Mouse (Mus musculus) heart, adult 2 months (tissue): Measurements from ENCODE around the gene Trpm8. TPM values are rescaled to one million over a fixed set of nuclear protein-coding genes. Genes with fewer than 3 reads are reported as not detected.

Experiments used
- DNase-seq, 2 experiments: peaks; one replicate each; pipeline ENCODE4 v3.0.0; 2021
- H3K27ac ChIP-seq: fragments of 200-600 bp; 2 replicates; pipeline ENCODE4 v1.8.1; 2022
- H3K27me3 ChIP-seq: fragments of 200-500 bp; 2 replicates; pipeline ENCODE4 v1.6.1; 2012; ENCODE audit warnings: mild to moderate bottlenecking, low read length, inconsistent platforms, mixed read lengths; ENCODE audit not compliant: control insufficient read depth, insufficient read depth
- H3K36me3 ChIP-seq: fragments of 200-500 bp; 2 replicates; pipeline ENCODE4 v1.6.1; 2012; ENCODE audit warnings: low read length, inconsistent platforms; ENCODE audit not compliant: control insufficient read depth, insufficient read depth
- H3K4me1 ChIP-seq: fragments of 200-500 bp; 2 replicates; pipeline ENCODE4 v1.6.1; 2011; ENCODE audit warnings: low read length; ENCODE audit not compliant: control insufficient read depth, insufficient read depth
- H3K4me3 ChIP-seq: fragments of 200-600 bp; 2 replicates; pipeline ENCODE4 v1.8.1; 2022
- H3K79me2 ChIP-seq: fragments of 200-500 bp; replicated peaks from 2 replicates; pipeline ENCODE4 v1.6.1; 2012; ENCODE audit warnings: mild to moderate bottlenecking, inconsistent platforms, low read length, moderate library complexity, mixed read lengths; ENCODE audit not compliant: control insufficient read depth, insufficient read depth
- H3K9ac ChIP-seq: fragments of 200-500 bp; 2 replicates; pipeline ENCODE4 v1.6.1; 2012; ENCODE audit warnings: low read depth, mild to moderate bottlenecking, control low read depth, inconsistent platforms, low read length, mixed read lengths
- CTCF ChIP-seq: fragments of 200-600 bp; IDR thresholded peaks from 2 replicates; pipeline ENCODE4 v1.8.1; 2022; ENCODE audit warnings: antibody characterized with exemption, mild to moderate bottlenecking, moderate library complexity
- EP300 ChIP-seq: fragments of 200-500 bp; IDR thresholded peaks from 2 replicates; pipeline ENCODE4 v1.6.1; 2011; ENCODE audit warnings: low read depth, low read length, control low read depth; ENCODE audit not compliant: insufficient read depth
- POLR2A ChIP-seq: fragments of 200-500 bp; IDR thresholded peaks from 2 replicates; pipeline ENCODE4 v1.6.1; 2011; ENCODE audit warnings: mild to moderate bottlenecking, low read depth, low read length, control low read depth; ENCODE audit not compliant: insufficient read depth
- WGBS: fragments of 180-500 bp; shearing (Covaris S2); methylation state at CpG from one replicate; pipeline ENCODE4 v1.1.7; 2018; 5-methylcytosine and 5-hydroxymethylcytosine counted together
- intact Hi-C: fragments of 180-260 bp; cut with DNase I; formaldehyde crosslinking; loops from one replicate; pipeline ENCODE4 v1.15.1; 2025
- polyA plus RNA-seq: library from polyadenylated mRNA; depleted of rRNA; stranded (reverse); fragments of >200 nt; gene quantifications from 2 replicates; pipeline ENCODE4 v1.2.3, GENCODE M21; 2012
- total RNA-seq, 2 experiments: library from RNA; stranded (reverse); gene quantifications; 2 replicates each; pipeline ENCODE4 v1.2.3; 2021

The Trpm8 gene
- total and polyA plus RNA-seq, 3 experiments, result not detected

DNA sequence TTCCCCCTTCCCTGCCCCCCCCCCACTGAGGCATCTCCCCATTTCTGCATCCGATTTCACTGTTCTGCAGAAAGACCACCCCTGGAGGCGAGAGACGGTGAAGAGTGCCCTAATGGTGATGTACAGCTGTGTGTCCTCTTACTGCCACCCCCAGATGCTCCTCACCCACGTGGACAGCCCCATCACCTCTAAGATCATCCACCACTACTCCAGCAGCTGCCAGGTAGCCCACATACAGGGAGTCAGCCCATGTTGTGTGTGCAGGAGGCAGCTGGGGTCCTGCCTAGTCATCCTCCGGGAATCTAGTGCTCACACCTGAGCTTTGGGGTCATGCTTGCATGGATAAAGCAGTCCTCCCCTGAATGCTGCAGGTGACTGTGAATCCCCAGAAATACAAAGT, 33.6 kb upstream of the Trpm8 start:
- Histone ChIP-seq H3K79me2 (no peaks in the 10 kb centered on the region), H3K27ac (no peak overlapping the region), H3K4me1 (no peaks in the 10 kb centered on the region), H3K9ac (no peak overlapping the region), H3K36me3 (no peaks in the 10 kb centered on the region), H3K4me3 (no peak overlapping the region), H3K27me3 (no peaks in the 10 kb centered on the region)
- intact Hi-C loops, result no loop called here
- TF ChIP-seq POLR2A, result no peak
- TF ChIP-seq CTCF, result no peak
- TF ChIP-seq EP300, result no peak
- no peak for DNase-seq
- WGBS, result 60% methylated on average over 5 of the region's 5 CpGs

DNA sequence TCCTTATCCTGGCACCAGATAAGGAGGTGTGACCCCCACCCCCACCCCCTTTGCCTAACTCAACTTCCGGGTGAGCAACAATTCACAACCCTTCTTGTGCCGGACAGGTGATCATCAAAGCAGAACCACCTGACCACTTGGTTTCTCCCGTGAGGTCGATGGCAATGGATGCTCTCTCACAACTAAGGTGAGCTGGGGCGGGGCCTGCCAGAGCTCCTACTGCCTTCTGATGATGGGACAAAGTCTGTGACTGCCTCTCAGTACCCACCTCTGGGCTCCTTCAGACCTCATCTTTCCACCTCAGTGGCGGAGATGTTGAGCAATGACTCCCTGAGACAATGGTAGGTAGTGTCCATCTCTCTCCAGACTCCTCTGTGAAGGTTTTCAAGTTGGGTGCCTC, 31.6 kb upstream of the Trpm8 start:
- no peaks in the 10 kb centered on the region for H3K4me1 ChIP-seq
- no peak overlapping the region for H3K4me3 ChIP-seq
- H3K27ac ChIP-seq, result no peak overlapping the region
- no peak for TF ChIP-seq POLR2A
- TF ChIP-seq EP300, result no peak
- no peak for TF ChIP-seq CTCF
- intact Hi-C loops, result no loop called here
- H3K36me3 ChIP-seq, result no peaks in the 10 kb centered on the region
- H3K79me2 ChIP-seq, result no peaks in the 10 kb centered on the region
- DNase-seq, result no peak
- H3K9ac ChIP-seq, result no peak overlapping the region
- WGBS, result 71% methylated on average over 6 of the region's 6 CpGs
- H3K27me3 ChIP-seq, result no peaks in the 10 kb centered on the region

DNA sequence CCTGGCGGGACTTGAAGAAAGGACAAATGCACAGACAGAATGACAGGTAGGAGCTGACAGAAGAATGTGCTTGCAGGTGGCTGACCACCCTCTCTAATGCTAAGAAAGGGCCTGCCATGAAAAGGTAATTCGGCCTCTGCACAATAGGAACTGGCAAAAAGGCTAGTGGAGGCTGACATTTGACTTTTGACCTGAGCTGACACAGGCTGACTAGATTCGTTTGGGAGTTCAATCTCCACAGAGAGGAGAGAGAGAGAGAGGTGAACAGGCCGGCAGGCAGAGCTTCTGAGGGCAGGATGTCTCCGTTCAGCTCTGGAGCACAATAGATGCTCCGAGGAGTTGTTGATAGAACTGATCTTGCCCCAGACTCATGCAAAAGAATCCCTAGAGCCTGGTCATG, 31.1 kb upstream of the Trpm8 start:
- Histone ChIP-seq H3K4me1 (no peaks in the 10 kb centered on the region), H3K27me3 (no peaks in the 10 kb centered on the region), H3K9ac (no peak overlapping the region), H3K27ac (no peak overlapping the region), H3K36me3 (no peaks in the 10 kb centered on the region), H3K79me2 (no peaks in the 10 kb centered on the region), H3K4me3 (no peak overlapping the region)
- intact Hi-C loops, result no loop called here
- TF ChIP-seq POLR2A, result no peak
- no peak for TF ChIP-seq CTCF
- no peak for TF ChIP-seq EP300
- WGBS, result 48% methylated on average over 6 of the region's 6 CpGs
- DNase-seq, result no peak

DNA sequence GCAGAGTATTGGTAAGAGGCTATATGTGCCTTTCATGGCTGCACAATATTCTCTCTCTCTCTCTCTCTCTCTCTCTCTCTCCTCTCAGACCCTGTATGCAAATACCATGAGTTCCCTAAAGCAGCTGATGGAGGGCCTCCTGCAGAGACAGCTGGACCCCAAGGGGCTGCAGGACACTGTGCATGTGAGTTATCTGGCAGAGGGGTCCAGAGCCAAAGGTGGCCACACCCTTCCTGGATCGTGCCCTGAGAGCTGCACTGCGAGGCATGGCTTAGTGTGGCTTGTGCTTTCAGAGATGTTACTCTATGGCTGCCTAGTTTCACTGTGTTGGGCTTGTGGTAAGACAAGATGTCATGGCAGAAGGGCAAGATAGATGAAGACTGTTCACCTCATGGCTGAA, 29.8 kb upstream of the Trpm8 start:
- H3K36me3 ChIP-seq, result no peaks in the 10 kb centered on the region
- WGBS, result 39% methylated on average over 2 of the region's 2 CpGs
- no peaks in the 10 kb centered on the region for H3K4me1 ChIP-seq
- H3K9ac ChIP-seq, result no peak overlapping the region
- no peaks in the 10 kb centered on the region for H3K79me2 ChIP-seq
- H3K27me3 ChIP-seq, result no peaks in the 10 kb centered on the region
- H3K4me3 ChIP-seq, result no peak overlapping the region
- no peak for DNase-seq
- no peak overlapping the region for H3K27ac ChIP-seq
- intact Hi-C loops, result no loop called here
- TF ChIP-seq CTCF, result no peak
- no peak for TF ChIP-seq POLR2A
- no peak for TF ChIP-seq EP300

DNA sequence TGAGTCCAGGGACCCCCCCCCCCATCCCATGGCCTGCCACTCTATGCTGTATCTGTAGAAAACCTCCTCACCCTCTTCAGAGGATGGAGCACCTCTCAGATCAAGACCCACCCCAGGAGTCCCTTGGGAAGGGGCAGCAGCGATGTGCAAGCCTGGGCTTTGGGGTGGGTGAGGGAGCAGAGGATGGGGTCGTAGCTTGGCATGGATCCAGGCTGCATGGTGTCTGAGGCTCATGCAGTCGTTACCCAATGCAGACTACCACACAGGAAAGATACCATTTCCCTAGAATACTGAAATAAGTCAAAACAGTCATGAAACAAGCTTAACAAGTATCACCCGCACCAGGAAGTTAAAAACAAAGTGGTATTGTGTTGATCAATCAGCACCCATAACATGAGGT, 28.8 kb upstream of the Trpm8 start:
- no peak for TF ChIP-seq POLR2A
- TF ChIP-seq EP300, result no peak
- no peak for TF ChIP-seq CTCF
- Histone ChIP-seq H3K9ac (no peak overlapping the region), H3K27me3 (no peaks in the 10 kb centered on the region), H3K4me3 (no peak overlapping the region), H3K27ac (no peak overlapping the region), H3K36me3 (no peaks in the 10 kb centered on the region), H3K79me2 (no peaks in the 10 kb centered on the region), H3K4me1 (no peaks in the 10 kb centered on the region)
- DNase-seq, result no peak
- intact Hi-C loops, result no loop called here
- 54% methylated on average over 4 of the region's 4 CpGs for WGBS

DNA sequence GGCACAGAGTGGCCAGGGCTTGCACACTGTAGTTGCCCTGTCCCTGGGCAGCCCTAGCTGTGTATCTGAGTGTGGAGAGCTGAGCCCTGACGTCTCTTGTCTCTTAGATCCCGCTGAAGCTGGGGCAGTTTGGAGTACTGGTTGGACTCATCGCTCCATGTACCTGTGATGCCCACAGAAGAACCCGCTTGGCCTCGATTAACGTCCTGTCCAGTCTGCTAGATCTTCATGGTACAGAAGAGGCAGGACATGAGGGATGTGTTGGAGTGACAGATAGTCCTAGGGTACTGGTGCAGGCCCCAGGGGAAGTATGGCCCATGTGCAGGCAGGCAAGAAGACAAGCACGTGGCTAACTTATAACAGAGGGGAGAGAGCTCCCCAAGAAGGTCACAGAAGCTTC, 27.9 kb upstream of the Trpm8 start:
- intact Hi-C loops, result no loop called here

More for the DNA sequence above, 27.9 kb upstream of the Trpm8 start:
- no peak for TF ChIP-seq POLR2A
- Histone ChIP-seq H3K36me3 (no peaks in the 10 kb centered on the region), H3K4me1 (no peaks in the 10 kb centered on the region), H3K4me3 (no peak overlapping the region), H3K79me2 (no peaks in the 10 kb centered on the region), H3K27me3 (no peaks in the 10 kb centered on the region), H3K27ac (no peak overlapping the region), H3K9ac (no peak overlapping the region)
- no peak for DNase-seq
- 70% methylated on average over 7 of the region's 7 CpGs for whole genome bisulfite sequencing
